Mouse (Mus musculus) heart, adult 2 months (tissue): Measurements from ENCODE around the gene Unc80.

Experiments used
- CTCF ChIP-seq: fragments of 200-600 bp; IDR thresholded peaks from 2 replicates; pipeline ENCODE4 v1.8.1; 2022; ENCODE audit warnings: antibody characterized with exemption, mild to moderate bottlenecking, moderate library complexity
- EP300 ChIP-seq: fragments of 200-500 bp; IDR thresholded peaks from 2 replicates; pipeline ENCODE4 v1.6.1; 2011; ENCODE audit warnings: low read depth, low read length, control low read depth; ENCODE audit not compliant: insufficient read depth

- TF ChIP-seq EP300 (no peak), CTCF (no peak)
These were observed 11.6 kb upstream of the Unc80 start for GRCm38 (mm10) chr1:66456580-66456979.
